Mouse (Mus musculus) left cerebral cortex, postnatal 10 days (tissue): ENCODE data around the gene Srebf2. TPM values are rescaled to one million over a fixed set of nuclear protein-coding genes. Genes with fewer than 3 reads are reported as not detected.

ENCODE experiments used
- DNase-seq, 2 experiments: peaks; one replicate each; pipeline ENCODE4 v3.0.0; 2021 to 2022; ENCODE audit warnings: low spot score in 2 of 2, mixed read lengths in 1 of 2; ENCODE audit errors: extremely low spot score in 1 of 2
- intact Hi-C: fragments of 180-260 bp; cut with DNase I; formaldehyde crosslinking; loops from one replicate; pipeline ENCODE4 v1.15.1; 2025
- total RNA-seq, 2 experiments: library from RNA; stranded (reverse); gene quantifications; 2 replicates each; pipeline ENCODE4 v1.2.3; 2021

Srebf2 gene
- total RNA-seq, 2 experiments from 2014 or later: 202 to 204 TPM

DNA sequence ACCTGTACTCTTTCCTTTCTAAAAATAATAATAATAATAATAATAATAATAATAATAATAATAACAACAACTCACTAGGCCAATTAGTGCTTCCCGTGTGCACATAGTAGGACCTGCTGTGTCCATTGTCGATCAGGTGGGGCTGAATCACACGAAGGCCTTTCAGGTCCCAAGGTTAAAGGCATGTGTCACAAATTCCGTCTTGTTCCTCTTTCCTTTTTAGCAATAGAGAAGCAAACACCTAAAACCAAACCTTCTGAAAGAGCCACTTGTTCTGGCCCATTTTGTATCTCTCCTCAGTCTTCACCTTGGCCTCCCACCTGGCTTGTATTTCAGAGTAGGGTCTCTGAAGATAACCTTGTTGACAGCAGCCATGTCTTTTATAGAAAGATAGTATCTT, 4.2 kb downstream of the Srebf2 start:
- intact Hi-C loops: no loop called here
- no peak for DNase-seq

DNA sequence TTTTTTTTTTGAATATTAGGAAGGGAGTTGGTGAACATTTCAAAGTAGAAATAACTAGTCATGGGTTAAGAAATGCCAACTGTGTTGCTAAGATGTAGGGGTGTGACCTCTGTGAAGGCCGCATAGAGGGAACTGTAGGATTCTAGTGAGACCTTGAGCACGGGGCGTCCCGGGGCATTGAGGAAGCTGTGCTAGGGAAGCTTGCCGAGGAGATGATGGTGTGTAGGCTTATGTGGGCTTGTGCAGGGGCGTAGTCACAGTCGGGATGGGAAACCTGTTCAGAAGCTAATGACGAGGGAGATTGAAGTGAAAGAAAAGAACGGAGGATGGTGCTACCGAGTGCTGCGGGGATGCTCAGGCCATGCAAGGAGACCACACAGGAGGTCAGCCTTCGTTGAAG, 5.0 kb downstream of the Srebf2 start:
- intact Hi-C loops: no loop called here
- no peak for DNase-seq

DNA sequence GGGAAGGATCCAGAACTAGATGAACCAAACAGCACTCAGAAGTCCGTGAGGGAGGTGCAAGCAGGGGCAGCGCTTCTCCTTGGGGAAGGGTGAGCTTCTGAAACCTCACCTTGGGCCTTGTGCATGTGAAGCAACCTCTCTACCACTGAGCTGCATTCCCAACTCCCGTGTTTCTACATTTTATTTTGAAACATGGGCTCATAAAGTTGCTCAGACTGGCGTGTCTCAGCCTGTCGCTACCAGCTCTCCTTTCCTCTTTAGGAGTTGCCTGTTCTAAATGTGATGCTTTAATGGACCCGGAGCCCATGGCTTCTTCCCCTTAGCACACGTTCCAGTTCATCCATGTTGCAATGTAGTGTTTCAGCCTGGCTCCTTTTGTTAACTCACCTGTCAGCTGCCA, 5.5 kb downstream of the Srebf2 start:
- intact Hi-C loops: no loop called here
- no peak for DNase-seq

DNA sequence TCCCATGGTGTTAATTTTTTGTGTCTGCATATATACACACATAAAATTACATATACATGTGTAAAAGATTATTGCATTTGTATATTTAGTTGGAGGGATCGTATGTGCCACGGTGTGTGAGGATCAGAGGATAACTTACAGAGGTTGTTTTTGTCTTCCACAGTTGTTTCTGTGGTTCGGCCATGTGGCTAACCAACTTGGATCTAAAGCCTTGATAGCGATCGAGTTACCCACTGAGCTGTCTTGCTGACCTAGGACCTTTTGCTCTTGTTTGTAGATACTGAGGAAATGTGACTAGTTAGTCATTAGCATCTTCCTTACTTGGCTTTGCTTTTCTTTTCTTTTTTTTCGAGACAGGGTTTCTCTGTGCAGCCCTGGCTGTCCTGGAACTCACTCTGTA, 9.3 kb downstream of the Srebf2 start:
- intact Hi-C loops: no loop called here
- DNase-seq: no peak

DNA sequence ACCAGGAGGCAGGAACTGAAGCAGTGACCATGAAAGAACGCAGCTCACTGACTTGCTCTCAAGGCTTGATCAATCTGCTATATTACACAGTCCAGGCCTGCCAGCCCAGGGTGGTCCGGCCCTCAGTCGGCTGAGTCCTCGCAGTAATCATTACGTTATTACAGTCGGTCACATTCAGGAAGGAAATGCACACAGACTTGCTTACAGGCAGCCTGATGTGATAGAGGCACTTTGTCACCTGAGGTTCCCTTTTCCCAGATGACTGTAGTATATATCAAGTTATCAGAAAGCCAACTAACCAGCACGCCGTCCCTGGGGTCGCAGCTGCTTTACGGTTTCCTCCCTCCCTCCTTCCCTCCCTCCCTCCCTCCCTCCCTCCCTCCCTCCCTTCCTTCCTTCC, 9.9 kb downstream of the Srebf2 start:
- intact Hi-C loops: no loop called here
- no peak for DNase-seq

DNA sequence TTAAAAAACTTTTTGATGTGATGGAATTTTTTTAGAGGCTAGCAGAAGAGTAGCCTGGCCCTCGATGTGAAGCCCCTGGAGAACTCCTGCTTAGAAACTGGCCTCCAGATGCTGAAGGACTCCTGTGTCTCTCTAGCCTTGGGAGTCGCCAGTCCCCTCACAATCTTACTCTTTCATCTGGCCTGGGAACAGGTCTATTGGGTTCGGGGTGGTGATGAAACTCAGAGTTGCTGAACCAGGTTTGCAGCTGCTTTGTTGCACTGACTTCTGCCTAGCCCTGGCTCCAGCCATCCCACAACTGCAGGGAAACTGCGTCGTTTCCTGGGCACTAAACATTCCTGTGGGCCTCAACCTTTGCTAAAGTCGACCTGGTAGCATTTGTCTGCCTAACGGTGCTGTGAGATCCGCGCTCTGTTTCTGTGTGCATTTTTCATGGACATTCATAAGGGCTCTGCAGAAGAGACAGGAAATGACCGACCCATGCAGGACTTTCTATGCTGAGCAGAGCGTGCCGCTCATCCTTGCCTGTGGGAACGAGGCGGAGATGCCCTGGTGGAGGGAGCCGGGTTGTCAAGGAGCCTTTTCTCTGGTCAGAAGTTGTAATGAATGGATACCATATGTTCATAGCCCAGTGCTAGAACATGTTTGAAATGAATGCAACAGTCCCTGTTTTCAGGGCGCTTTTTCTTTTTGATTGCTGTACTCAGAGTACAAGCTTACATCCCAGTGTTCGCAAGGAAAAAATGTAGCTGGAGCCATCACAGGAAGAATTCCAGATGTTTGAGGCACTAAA, 11.5 kb downstream of the Srebf2 start:
- intact Hi-C loops: no loop called here
- DNase-seq: no peak

DNA sequence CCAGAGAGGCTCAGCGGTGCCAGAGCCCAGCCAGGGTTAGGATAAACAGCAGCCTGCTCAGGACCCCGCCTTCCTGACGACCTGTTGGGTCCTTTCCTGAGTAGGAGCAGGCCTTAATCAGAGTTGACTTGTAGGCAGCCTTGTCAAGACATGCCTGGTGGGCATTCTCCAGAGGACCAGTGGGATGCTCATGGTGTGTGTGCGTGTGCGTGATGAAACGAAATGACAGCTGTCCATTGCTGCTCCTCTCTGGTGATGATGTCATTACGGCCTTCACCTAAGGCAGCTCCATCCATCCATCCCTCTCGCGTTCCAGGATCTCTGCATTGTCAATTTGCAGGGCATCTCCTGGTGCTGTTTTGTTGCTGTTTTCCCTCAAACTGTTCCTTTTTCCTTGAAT, 12.5 kb downstream of the Srebf2 start:
- no peak for DNase-seq
- intact Hi-C loops: no loop called here

DNA sequence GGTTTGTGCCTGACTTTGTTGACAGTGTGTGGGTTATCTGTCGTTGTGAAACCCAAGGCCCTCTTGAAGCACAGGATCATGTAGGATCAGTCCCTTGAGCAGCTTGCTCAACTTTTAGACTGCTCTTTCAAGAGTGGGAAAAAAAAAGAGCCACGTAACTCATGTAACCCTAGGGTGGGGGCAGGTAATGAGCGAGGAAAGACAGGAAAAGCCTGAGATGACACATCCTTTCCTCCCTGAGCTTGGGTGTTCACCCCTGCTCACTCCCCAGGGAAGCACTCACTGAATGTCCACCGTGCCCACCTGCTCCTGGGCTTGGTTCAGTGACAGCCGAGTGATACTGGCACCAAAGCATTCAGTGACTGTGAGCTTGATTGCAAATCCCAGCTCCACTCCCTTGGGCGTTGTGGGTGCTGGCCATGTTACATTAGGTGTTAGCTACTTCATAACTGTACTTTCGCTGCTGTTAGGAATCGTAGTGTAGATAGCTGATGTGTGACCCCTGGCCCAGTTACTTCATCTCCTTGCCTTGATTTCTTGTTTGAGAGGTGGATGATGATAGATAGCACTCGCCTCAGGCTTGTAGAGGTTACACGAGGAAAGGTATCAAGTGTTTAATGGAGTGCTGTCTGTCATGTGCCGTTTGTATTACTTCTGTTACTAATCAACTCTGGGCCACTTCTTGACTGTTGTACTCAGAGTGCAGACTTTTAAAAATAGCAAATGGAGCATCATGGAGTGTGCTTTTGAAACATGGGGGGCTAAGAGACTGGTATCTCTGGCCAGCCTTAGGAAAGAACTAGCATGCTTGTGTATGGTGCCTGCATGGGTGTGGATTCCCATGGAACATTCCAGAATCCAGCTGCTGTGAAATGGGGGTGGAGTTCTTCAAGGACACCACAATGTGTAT, 14.0 kb downstream of the Srebf2 start:
- DNase-seq: no peak
- intact Hi-C loops: no loop called here

DNA sequence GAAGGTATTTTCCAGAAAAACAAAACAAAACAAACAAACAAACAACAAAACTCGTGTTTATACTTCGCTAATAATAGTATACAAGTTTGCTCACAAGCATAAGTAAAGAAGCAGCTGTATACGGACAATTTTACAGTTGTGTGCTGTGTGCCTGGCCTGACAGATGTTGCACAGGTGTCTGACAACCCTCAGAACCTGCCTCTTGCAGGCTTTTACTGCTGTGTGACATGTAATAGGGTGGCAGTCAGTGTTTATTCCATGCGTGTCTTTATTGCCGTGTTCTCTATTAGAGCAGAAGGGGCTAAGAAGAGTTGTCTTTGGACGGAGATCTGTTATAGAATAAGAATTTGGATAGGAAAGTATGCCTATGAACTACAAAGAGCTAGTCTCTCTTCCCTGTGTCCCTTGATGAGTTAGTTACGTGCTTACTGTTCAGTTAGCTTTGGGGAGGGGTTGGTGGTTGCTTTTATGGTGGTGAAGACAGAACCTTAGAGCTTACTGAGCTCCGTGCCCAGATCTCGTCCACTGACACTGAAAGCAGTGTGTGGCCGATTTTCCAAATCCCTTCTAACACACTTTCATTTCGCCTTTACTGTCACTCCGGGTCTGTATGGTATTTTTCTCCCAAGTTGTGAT, 15.1 kb downstream of the Srebf2 start:
- intact Hi-C loops: no loop called here

DNA sequence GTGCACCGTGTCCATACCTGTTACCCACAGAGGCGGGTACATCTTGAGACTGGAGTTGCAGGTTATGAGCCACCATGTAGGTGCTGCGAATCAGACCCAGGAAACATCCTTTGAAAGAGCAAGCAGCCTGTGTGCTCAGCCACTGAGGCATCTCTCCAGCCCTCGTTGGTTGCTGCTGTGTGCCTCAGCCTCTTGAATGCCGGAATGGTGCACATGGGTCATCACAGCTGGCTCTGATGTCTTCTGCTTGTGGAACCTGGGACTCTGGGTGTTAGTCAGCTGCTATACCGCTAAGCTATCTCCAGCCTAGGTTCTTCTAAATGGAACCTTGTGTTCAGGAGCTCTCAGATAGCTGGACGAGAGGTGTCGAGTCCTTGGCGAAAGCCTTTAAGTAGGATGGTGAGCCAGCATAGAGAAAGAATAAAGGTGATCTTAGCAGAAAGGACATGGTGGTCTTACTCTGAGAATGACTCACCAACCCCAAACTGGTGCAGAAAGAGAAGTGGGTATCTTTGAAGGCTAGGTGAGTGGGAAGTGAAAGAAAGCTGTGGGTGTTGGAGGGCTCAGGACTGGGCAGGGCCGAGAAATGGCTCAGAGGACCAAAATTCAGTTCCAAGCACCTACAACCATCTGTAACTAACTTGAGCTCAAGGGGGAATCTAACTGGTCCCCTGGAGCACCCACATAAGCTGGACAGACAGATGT, 16.5 kb downstream of the Srebf2 start:
- intact Hi-C loops: no loop called here
- no peak for DNase-seq

More for the DNA sequence above, 15.1 kb downstream of the Srebf2 start:
- DNase-seq: no peak

DNA sequence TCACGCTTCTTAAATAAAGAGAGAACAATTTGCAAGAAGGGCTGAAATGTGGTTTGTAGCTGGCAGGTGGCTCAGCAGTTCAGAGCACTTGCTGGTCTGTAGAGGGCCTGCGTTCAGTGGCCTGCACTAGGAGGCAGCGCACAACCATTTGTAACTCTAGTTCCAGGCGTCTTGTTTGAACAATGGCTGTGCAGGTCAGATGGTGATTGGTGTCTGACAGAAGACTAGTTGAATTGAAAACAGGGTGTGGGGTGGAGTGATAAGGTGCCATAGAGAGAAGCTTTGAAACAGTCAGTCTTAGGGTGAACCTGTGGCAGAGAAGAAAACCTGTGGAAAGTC, 17.0 kb downstream of the Srebf2 start:
- intact Hi-C loops: no loop called here

DNA sequence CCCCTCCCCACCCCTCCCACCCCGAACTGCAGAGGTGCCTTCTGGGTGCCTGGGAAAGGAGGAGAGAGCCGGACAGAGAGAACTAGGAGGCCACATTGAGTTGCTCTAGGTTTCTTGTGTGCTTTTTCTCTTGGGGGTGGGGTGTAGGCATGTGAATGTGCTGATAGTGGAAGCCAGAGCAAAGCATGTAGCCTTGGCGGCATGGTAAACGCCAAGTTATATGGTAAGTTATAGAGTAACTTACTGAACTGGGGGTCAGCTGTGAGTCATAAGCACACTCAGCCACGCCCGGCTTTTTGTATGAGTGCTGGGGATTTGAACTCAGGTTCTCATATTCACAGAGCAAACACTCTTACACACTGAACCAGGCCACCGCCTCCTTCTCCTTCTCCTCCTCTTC, 17.5 kb downstream of the Srebf2 start:
- DNase-seq: no peak
- intact Hi-C loops: no loop called here

More for the DNA sequence above, 17.0 kb downstream of the Srebf2 start:
- no peak for DNase-seq

DNA sequence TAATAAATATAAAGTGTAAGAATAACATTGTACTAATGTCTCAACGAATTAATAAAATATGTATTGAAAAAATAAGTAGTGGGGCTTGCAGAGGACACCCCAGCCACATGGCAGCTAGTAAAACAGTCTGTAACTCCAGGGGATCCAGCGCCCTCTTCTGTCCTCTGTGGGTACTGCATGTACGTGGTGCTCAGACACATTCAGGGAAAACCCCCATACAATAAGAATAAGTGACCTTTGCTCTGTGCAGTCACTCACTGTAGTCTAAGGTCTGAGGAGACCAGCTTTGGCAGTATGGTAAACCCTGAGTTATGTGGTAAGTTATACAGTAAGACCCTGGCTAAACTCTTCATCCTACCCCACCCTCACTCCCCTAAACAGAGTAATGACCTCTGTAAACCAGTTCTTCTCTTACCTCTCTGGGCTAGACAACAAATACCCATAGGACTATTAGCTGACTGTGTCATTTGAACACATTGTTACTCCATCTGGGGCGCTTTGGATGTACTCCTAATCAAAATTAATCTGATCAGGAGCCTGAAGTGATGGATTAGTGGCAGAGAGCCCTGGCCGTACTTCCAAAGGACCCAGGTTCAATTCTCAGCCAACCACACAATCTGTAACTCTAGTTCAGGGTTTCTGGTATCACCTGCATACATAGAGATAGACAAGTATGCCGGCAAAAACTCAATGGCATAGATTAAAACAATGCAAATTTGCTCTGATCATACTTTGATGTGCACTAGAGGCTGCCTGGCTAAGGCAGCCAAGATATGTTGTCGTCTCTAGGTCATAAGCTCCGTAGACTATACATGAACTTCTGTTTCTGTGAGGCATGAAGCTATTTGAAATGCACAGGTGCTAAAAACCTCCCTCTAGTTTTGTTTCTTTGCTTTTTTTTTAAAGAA, 18.6 kb downstream of the Srebf2 start:
- DNase-seq: peak; percentile 65 to 80
- intact Hi-C loops: loop anchor here (5.0 kb wide), 1 partner anchor 37 kb away; no protein-coding TSS in a partner anchor

DNA sequence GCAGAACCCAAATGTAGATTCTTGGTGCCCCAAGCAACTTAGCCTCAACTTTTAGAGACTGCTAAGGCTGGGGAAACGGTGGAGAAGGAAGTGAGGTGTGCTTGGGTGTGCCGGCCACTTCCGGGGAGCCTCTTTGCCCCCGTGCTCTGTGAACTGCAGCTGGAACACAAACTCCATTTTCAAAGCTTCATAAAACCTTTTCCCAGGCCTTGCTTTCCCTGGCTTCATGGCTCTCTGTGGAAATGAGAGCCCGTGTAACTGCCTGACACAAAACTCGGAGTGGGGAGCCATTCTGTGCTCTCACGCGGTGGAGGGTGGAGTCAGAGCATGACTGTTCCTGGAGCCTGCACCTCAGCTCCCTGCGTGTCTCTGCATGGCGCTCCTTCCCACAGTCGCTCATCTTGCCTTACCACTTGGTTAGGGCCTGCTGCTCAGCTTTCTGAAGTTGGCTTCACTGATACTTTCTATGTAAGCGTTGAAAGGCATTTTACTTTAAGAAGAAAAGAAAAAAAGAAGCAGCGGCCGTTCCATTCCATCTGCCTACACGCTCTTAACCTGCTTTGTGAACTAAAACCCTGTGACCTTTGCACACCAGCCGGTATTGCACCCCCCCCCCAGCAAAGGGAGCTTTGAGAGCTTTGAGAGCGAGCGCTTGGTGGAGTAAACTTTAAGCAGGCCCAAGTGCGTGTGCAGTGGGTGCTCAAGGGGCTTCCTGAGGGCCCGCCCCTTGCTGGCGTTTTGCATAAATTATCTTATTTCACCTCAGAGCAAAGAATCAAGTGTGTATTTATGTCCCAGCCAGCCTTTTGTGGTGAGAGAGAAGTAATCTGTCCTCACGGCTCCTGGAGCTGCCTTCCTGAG, 19.5 kb downstream of the Srebf2 start:
- no peak for DNase-seq
- intact Hi-C loops: loop anchor here (5.0 kb wide), 1 partner anchor 36 kb away; no protein-coding TSS in a partner anchor

DNA sequence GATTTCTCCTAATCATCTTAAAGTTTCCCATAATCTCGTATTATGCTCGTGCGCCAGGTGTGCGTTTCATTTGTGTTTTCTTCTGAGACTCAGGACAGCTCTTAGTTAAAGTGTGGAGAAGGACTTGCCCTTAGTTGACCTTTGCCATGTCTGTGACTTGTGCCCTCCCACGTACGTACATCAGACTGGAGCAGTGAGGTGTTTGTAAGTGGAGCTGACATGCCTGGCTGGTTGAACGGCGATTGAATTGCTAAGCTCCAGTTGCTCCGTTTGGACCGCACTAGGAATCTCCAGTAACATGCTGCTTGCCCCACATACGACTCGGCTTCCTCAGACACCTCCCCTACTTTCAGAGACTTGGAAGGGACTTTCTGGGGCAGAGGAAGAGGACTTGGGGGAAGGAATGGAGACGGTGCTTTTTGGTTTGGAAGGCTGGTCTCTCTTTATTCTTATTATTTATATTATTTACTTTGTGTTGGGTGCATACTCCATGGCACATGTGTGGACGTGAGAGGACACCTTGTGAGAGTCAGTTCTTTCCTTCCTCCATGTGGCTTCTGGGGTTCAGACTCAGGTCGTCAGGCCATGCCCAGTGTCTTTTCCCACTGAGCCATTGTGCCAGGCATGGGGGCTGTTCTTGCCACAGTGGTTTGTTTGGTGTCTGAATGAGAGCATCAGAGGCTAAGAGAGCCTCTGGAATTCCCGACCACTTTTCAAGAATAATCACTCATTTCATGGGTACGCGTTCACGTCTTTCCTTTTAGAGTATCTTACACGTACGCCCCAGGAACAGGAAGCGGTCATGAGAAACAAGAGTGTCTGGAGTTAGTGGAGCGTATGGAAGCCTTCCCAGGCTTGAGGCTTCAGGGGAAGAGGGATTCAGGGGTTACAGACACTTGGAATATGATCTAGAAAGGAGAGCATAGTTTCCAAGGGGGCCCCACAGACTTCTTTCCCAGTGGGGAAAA, 20.5 kb downstream of the Srebf2 start:
- intact Hi-C loops: loop anchor here (5.0 kb wide), 1 partner anchor 35 kb away; no protein-coding TSS in a partner anchor
- no peak for DNase-seq

DNA sequence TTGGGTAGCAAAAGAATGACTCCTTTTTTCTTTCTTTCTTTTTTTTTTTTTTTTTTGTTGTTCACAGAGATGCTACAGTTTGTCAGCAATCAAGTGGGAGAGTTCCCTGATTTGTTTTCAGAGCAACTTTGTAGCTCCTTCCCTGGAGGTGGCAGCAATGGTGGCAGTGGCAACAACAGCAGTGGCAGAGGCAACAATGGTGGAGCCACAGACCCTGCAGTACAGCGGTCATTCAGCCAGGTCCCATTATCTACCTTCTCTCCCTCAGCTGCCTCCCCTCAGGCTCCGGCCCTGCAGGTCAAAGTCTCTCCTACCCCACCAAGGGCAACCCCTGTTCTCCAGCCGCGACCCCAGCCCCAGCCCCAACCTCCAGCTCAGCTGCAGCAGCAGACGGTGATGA, 22.7 kb downstream of the Srebf2 start:
- intact Hi-C loops: loop anchor here (5.0 kb wide), 1 partner anchor 33 kb away; no protein-coding TSS in a partner anchor
- DNase-seq: no peak
